Mouse (Mus musculus): Measurements from ENCODE around the gene Hoxa4. TPM values are rescaled to one million over a fixed set of nuclear protein-coding genes. Genes with fewer than 3 reads are reported as not detected.

The Hoxa4 gene
- polyA plus RNA-seq, 1 experiment from 2014 or later: 1.8 TPM

MicroRNA genes within 50 kb of the gene (microRNA counts, 519-probe panel; counts per million panel counts)
- 7,516 counts per million, percentile 97 among the panel's probes with 10 or more counts for microRNA mmu-miR-196b

Small RNA genes lying within 50 kb of the gene (microRNA-seq; reads per million reads assigned to microRNA genes)
- gene Mir196b: 56,617 reads per million, percentile 99 among the genes with 10 or more reads in this experiment

Other genes with a start within 250 kb of the Hoxa4 start
- 16.4 and 19.3 TPM in 2 replicates for gene Skap2, start 179.2 kb downstream of the Hoxa4 start, polyA plus RNA-seq (2016; fragmentation: Nextera tagmentation; extraction: Ambion mirVana)
- gene Hoxa1, start 33.4 kb downstream of the Hoxa4 start, polyA plus RNA-seq (2016; fragmentation: Nextera tagmentation; extraction: Ambion mirVana): 1.3 and 1.9 TPM in 2 replicates
- 4.5 and 5.3 TPM in 2 replicates for gene Hoxa2, start 26.9 kb downstream of the Hoxa4 start, polyA plus RNA-seq (2016; fragmentation: Nextera tagmentation; extraction: Ambion mirVana)
- gene 5730596B20Rik, start 14.3 kb downstream of the Hoxa4 start, polyA plus RNA-seq (2016; fragmentation: Nextera tagmentation; extraction: Ambion mirVana): 1.1 and 1.3 TPM in 2 replicates
- 9.8 and 10.4 TPM in 2 replicates for gene Hoxa5, start 12.8 kb upstream of the Hoxa4 start, polyA plus RNA-seq (2016; fragmentation: Nextera tagmentation; extraction: Ambion mirVana)
- 3.5 and 4.1 TPM in 2 replicates for gene Hoxa6, start 17.0 kb upstream of the Hoxa4 start, polyA plus RNA-seq (2016; fragmentation: Nextera tagmentation; extraction: Ambion mirVana)
- 7.0 and 7.9 TPM in 2 replicates for gene Hoxa3, start 21.6 kb upstream of the Hoxa4 start, polyA plus RNA-seq (2016; fragmentation: Nextera tagmentation; extraction: Ambion mirVana)
- 0.79 and 1.2 TPM in 2 replicates for gene Gm28308, start 21.6 kb upstream of the Hoxa4 start, polyA plus RNA-seq (2016; fragmentation: Nextera tagmentation; extraction: Ambion mirVana)
- gene Hoxa7, start 30.1 kb upstream of the Hoxa4 start, polyA plus RNA-seq (2016; fragmentation: Nextera tagmentation; extraction: Ambion mirVana): 24.7 and 24.8 TPM in 2 replicates
- gene Hoxa9, start 39.3 kb upstream of the Hoxa4 start, polyA plus RNA-seq (2016; fragmentation: Nextera tagmentation; extraction: Ambion mirVana): 95.7 and 123 TPM in 2 replicates
- 175 and 195 TPM in 2 replicates for gene Hoxa10, start 49.1 kb upstream of the Hoxa4 start, polyA plus RNA-seq (2016; fragmentation: Nextera tagmentation; extraction: Ambion mirVana)
- gene Hoxa11, start 54.1 kb upstream of the Hoxa4 start, polyA plus RNA-seq (2016; fragmentation: Nextera tagmentation; extraction: Ambion mirVana): 71.6 and 74.9 TPM in 2 replicates
- 2.7 and 11.1 TPM in 2 replicates for gene Hoxa13, start 69.1 kb upstream of the Hoxa4 start, polyA plus RNA-seq (2016; fragmentation: Nextera tagmentation; extraction: Ambion mirVana)
- gene Evx1, start 121.7 kb upstream of the Hoxa4 start, polyA plus RNA-seq (2016; fragmentation: Nextera tagmentation; extraction: Ambion mirVana): 1.4 and 3.7 TPM in 2 replicates

Measured in limb, embryonic 10.5 days (tissue).